Mouse (Mus musculus) lung, postnatal 14 days (tissue): Measurements from ENCODE around the gene Ugt1a5.

Experiments used
- DNase-seq: peaks from one replicate; pipeline ENCODE4 v3.0.0; 2021

Ugt1a5 gene

DNA sequence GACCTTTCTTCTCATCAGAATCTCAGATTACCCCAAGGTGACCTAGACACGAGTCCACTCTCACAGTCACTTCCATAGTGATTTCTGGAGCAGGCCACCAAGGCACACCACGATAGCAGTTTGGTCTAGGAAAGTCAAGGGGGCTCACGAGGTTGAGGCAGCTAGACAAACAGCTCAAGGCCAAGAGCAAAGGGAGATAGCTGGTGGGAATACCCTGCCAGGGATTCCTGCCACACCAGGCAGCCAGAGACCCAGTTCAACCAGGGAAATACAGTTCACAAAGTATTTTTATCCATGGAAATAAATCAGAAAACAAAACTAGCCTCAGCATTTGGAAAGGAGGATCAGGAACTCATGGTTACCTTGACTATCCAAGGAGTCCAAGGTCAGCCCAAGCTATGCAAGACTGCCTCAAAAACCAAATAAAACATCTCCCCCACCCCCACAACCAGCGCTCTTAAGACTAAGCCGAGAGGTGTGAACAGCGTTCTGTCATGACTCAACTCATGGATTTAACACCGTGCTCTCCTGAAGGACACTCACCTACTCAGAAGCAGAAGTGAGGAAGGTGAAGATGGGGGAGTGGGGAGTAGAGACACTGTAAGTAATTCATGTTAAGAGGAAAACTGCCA, 98.5 kb downstream of the Ugt1a5 start:
- DNase-seq: no peak

DNA sequence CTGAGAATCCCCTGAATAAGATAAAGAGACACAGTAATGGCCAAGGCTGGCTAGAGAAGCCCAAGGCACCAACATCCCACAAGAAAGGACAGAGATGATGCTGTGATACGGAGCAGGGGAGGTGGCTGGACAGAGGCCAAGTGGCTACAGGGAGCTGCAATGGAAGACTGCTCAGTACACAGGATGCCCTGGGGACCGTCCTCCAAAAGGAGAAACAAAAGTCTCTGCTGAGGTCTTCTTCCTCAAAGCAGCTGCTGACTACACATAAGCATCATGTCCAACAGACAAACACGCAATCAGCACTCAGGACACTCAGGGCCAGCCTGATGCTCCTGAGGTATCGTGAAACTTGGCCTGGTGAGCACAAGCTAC, 99.0 kb downstream of the Ugt1a5 start:
- no peak for DNase-seq

- DNase-seq: no peak
These were observed 100.3 kb downstream of the Ugt1a5 start for GRCm38 (mm10) chr1:88266123-88266522.

GRCm38 (mm10) chr1:88267489-88267888, 101.7 kb downstream of the Ugt1a5 start:
- DNase-seq: no peak

GRCm38 (mm10) chr1:88268070-88268469, 102.3 kb downstream of the Ugt1a5 start:
- DNase-seq: no peak
